Mouse (Mus musculus) testis, adult 2 months (tissue): ENCODE results near the gene Olfr1245.

Experiments used
- CTCF ChIP-seq: fragments of 200-500 bp; IDR thresholded peaks from 2 replicates; pipeline ENCODE4 v1.5.1; 2012; ENCODE audit warnings: low read depth, mild to moderate bottlenecking, inconsistent platforms, low read length, moderate library complexity; ENCODE audit not compliant: control insufficient read depth, insufficient read depth, insufficient replicate concordance
- POLR2A ChIP-seq: fragments of 200-500 bp; IDR thresholded peaks from 2 replicates; pipeline ENCODE4 v1.6.1; 2012; ENCODE audit warnings: low read depth, mild to moderate bottlenecking, inconsistent platforms, low read length, moderate library complexity; ENCODE audit not compliant: control insufficient read depth

DNA sequence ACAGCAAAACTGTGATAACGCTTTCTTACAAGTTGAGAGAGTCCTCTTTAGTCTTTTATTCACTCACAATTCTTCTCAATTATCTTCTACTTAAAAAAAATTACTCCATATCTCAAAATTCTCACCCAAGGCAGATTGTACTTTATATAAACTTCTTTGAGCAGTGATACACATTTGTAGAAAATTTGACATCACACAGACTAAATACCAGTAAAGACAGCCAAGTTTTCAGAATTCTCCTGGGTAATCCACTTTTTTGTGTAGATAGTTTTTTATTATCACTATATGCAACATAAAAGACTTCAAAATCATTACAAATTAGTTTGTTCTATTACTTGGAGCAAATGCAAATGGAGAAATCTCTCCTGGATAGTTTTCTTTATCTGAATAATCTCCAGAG is at the start of gene Olfr1245:
- TF ChIP-seq CTCF (no peak), POLR2A (no peak)
